Mouse (Mus musculus) neural tube, embryonic 13.5 days (tissue): Measurements from ENCODE around the gene Gstcd. TPM values are rescaled to one million over a fixed set of nuclear protein-coding genes. Genes with fewer than 3 reads are reported as not detected.
A peak's percentile ranks its signal among the peaks of the same experiment; 100 is the strongest.

ENCODE experiments used
- ATAC-seq: fragments of 200-750 bp; cut with Nextera tagmentation; 2 replicates; pipeline ENCODE4 v1.8.0; 2017; ENCODE audit warnings: low read depth, mild to moderate bottlenecking, moderate TSS enrichment, moderate library complexity
- H3K27ac ChIP-seq: fragments of 300-500 bp; sonication (generic); replicated peaks from 2 replicates; pipeline ENCODE4 v1.5.1; 2015; ENCODE audit warnings: moderate library complexity, mild to moderate bottlenecking, inconsistent platforms
- H3K27me3 ChIP-seq: fragments of 300-500 bp; sonication (generic); 2 replicates; pipeline ENCODE4 v1.6.1; 2015; ENCODE audit warnings: mild to moderate bottlenecking, inconsistent platforms
- H3K36me3 ChIP-seq: fragments of 300-500 bp; sonication (generic); 2 replicates; pipeline ENCODE4 v1.6.1; 2015; ENCODE audit warnings: mild to moderate bottlenecking, inconsistent platforms
- H3K4me1 ChIP-seq: fragments of 300-500 bp; sonication (generic); replicated peaks from 2 replicates; pipeline ENCODE4 v1.6.1; 2015; ENCODE audit warnings: inconsistent platforms
- H3K4me2 ChIP-seq: fragments of 300-500 bp; sonication (generic); 2 replicates; pipeline ENCODE4 v1.6.1; 2015; ENCODE audit warnings: inconsistent platforms, mild to moderate bottlenecking, moderate library complexity
- H3K4me3 ChIP-seq: fragments of 300-500 bp; sonication (generic); 2 replicates; pipeline ENCODE4 v1.5.1; 2015; ENCODE audit warnings: mild to moderate bottlenecking, inconsistent platforms
- H3K9ac ChIP-seq: fragments of 300-500 bp; sonication (generic); 2 replicates; pipeline ENCODE4 v1.6.1; 2015; ENCODE audit warnings: moderate library complexity, mild to moderate bottlenecking, inconsistent platforms
- H3K9me3 ChIP-seq: fragments of 300-500 bp; sonication (generic); 2 replicates; pipeline ENCODE4 v1.6.1; 2016; ENCODE audit warnings: inconsistent platforms
- WGBS: fragments of 180-500 bp; shearing (Covaris S2); methylation state at CpG from one replicate; pipeline ENCODE4 v1.1.7; 2015; 5-methylcytosine and 5-hydroxymethylcytosine counted together
- polyA plus RNA-seq: library from polyadenylated mRNA; unstranded; fragments of >200 nt; fragmentation: Nextera tagmentation; extraction: Ambion mirVana; gene quantifications from 2 replicates; pipeline ENCODE4 v1.2.1, GENCODE M21; 2015

The Gstcd gene
- polyA plus RNA-seq, 1 experiment from 2014 or later = 4.1 TPM

- Histone ChIP-seq H3K27me3 (peaks cover 37% of the 10 kb centered on the region), H3K9me3 (no peaks in the 10 kb centered on the region), H3K4me1 (peaks cover 13% of the 10 kb centered on the region), H3K9ac (peak overlapping the region; percentile 71), H3K27ac (no peak overlapping the region), H3K4me2 (peak overlapping the region; percentile 100), H3K4me3 (peak overlapping the region; percentile 71), H3K36me3 (no peaks in the 10 kb centered on the region)
- ATAC-seq = peak; percentile 83
- WGBS = under 1% methylated on average over 25 of the region's 26 CpGs
Observed at GRCm38 (mm10) chr3:132949380-132949790, 142.4 kb downstream of the Gstcd start.

- H3K27me3 ChIP-seq = peaks cover 37% of the 10 kb centered on the region
- H3K9ac ChIP-seq = no peak overlapping the region
- peaks cover 13% of the 10 kb centered on the region for H3K4me1 ChIP-seq
- 21% methylated on average over 7 of the region's 7 CpGs for WGBS
- no peaks in the 10 kb centered on the region for H3K36me3 ChIP-seq
- H3K4me2 ChIP-seq = peak overlapping the region; percentile 100
- H3K27ac ChIP-seq = no peak overlapping the region
- no peak overlapping the region for H3K4me3 ChIP-seq
- no peak for ATAC-seq
- H3K9me3 ChIP-seq = no peaks in the 10 kb centered on the region
Observed at GRCm38 (mm10) chr3:132948298-132948795, 143.5 kb downstream of the Gstcd start.

- no peaks in the 10 kb centered on the region for H3K36me3 ChIP-seq
- ATAC-seq = no peak
- H3K9ac ChIP-seq = no peak overlapping the region
Observed at GRCm38 (mm10) chr3:132946086-132946485, 145.7 kb downstream of the Gstcd start.

GRCm38 (mm10) chr3:132945669-132946068, 146.2 kb downstream of the Gstcd start:
- H3K9me3 ChIP-seq = no peaks in the 10 kb centered on the region
- no peaks in the 10 kb centered on the region for H3K36me3 ChIP-seq
- peaks cover 13% of the 10 kb centered on the region for H3K4me1 ChIP-seq
- H3K4me3 ChIP-seq = no peak overlapping the region
- peaks cover 31% of the 10 kb centered on the region for H3K27me3 ChIP-seq
- H3K4me2 ChIP-seq = no peak overlapping the region
- no peak for ATAC-seq
- H3K27ac ChIP-seq = no peak overlapping the region
- 85% methylated on average over 7 of the region's 7 CpGs for WGBS
- no peak overlapping the region for H3K9ac ChIP-seq

More at GRCm38 (mm10) chr3:132946086-132946485, 145.7 kb downstream of the Gstcd start:
- Histone ChIP-seq H3K4me2 (no peak overlapping the region), H3K4me1 (peaks cover 13% of the 10 kb centered on the region), H3K27me3 (peaks cover 35% of the 10 kb centered on the region), H3K9me3 (no peaks in the 10 kb centered on the region), H3K4me3 (no peak overlapping the region), H3K27ac (no peak overlapping the region)
- 91% methylated on average over 5 of the region's 5 CpGs for WGBS

- Histone ChIP-seq H3K36me3 (no peaks in the 10 kb centered on the region), H3K4me1 (peaks cover 12% of the 10 kb centered on the region), H3K9me3 (no peaks in the 10 kb centered on the region), H3K27ac (no peak overlapping the region), H3K4me2 (no peak overlapping the region), H3K4me3 (no peak overlapping the region), H3K27me3 (peaks cover 23% of the 10 kb centered on the region), H3K9ac (no peak overlapping the region)
- 63% methylated on average over 3 of the region's 3 CpGs for WGBS
- no peak for ATAC-seq
Observed at GRCm38 (mm10) chr3:132944609-132945008, 147.2 kb downstream of the Gstcd start.

GRCm38 (mm10) chr3:132944193-132944592, 147.6 kb downstream of the Gstcd start:
- Histone ChIP-seq H3K27ac (no peak overlapping the region), H3K9ac (no peak overlapping the region), H3K9me3 (no peaks in the 10 kb centered on the region), H3K4me2 (no peak overlapping the region), H3K4me1 (peaks cover 7% of the 10 kb centered on the region), H3K27me3 (peaks cover 19% of the 10 kb centered on the region), H3K4me3 (no peak overlapping the region), H3K36me3 (no peaks in the 10 kb centered on the region)
- WGBS = 73% methylated on average over 7 of the region's 7 CpGs
- ATAC-seq = no peak

- no peaks in the 10 kb centered on the region for H3K9me3 ChIP-seq
- H3K4me1 ChIP-seq = no peaks in the 10 kb centered on the region
- 89% methylated on average over 6 of the region's 6 CpGs for WGBS
- no peak overlapping the region for H3K27ac ChIP-seq
- peaks cover 5% of the 10 kb centered on the region for H3K27me3 ChIP-seq
- H3K4me3 ChIP-seq = no peak overlapping the region
- ATAC-seq = no peak
- no peak overlapping the region for H3K4me2 ChIP-seq
- H3K9ac ChIP-seq = no peak overlapping the region
- H3K36me3 ChIP-seq = no peaks in the 10 kb centered on the region
Observed at GRCm38 (mm10) chr3:132942778-132943177, 149.1 kb downstream of the Gstcd start.

- no peaks in the 10 kb centered on the region for H3K27me3 ChIP-seq
- ATAC-seq = no peak
- no peak overlapping the region for H3K4me2 ChIP-seq
- no peaks in the 10 kb centered on the region for H3K4me1 ChIP-seq
- no peak overlapping the region for H3K27ac ChIP-seq
- WGBS = 87% methylated on average over 10 of the region's 10 CpGs
- no peaks in the 10 kb centered on the region for H3K36me3 ChIP-seq
- H3K9ac ChIP-seq = no peak overlapping the region
- H3K4me3 ChIP-seq = no peak overlapping the region
- H3K9me3 ChIP-seq = no peaks in the 10 kb centered on the region
Observed at GRCm38 (mm10) chr3:132940181-132940990, 151.4 kb downstream of the Gstcd start.

GRCm38 (mm10) chr3:132939006-132939405, 152.8 kb downstream of the Gstcd start:
- WGBS = 89% methylated on average over 8 of the region's 8 CpGs
- no peaks in the 10 kb centered on the region for H3K36me3 ChIP-seq
- H3K9ac ChIP-seq = no peak overlapping the region
- no peak overlapping the region for H3K27ac ChIP-seq
- no peaks in the 10 kb centered on the region for H3K4me1 ChIP-seq
- no peak for ATAC-seq
- no peaks in the 10 kb centered on the region for H3K27me3 ChIP-seq
- no peak overlapping the region for H3K4me2 ChIP-seq
- no peaks in the 10 kb centered on the region for H3K9me3 ChIP-seq
- no peak overlapping the region for H3K4me3 ChIP-seq

GRCm38 (mm10) chr3:132934649-132935048, 157.2 kb downstream of the Gstcd start:
- 59% methylated on average over 2 of the region's 2 CpGs for WGBS
- Histone ChIP-seq H3K9me3 (no peaks in the 10 kb centered on the region), H3K4me1 (no peaks in the 10 kb centered on the region), H3K4me3 (no peak overlapping the region), H3K27me3 (no peaks in the 10 kb centered on the region), H3K4me2 (no peak overlapping the region), H3K9ac (no peak overlapping the region), H3K36me3 (no peaks in the 10 kb centered on the region), H3K27ac (no peak overlapping the region)
- no peak for ATAC-seq
